Mouse (Mus musculus) cerebellum, adult 11 months (tissue): ENCODE measurements around the gene Spn.

Experiments used
- DNase-seq: peaks from one replicate; pipeline ENCODE4 v3.0.0; 2022

Gene Spn

DNA sequence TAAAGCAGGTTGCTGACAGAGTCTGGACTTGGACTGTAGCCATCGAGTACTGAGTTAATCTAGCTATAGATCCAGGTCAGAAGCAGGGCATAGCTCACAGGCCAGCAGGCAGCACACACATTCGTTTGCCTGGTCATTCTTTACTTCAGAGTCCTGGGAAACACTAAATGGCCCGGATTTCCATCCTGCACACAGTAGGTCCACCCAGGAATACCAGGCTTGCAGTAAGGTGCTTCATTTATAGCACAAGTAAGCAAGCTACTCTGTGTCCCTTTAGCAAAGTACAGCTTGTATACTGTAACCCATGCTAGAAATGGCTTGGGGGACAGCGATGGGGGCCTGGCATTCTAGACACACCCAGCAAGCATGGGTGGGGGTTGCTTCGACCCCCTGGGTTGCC is 1.9 kb upstream of the Spn start:
- no peak for DNase-seq

DNA sequence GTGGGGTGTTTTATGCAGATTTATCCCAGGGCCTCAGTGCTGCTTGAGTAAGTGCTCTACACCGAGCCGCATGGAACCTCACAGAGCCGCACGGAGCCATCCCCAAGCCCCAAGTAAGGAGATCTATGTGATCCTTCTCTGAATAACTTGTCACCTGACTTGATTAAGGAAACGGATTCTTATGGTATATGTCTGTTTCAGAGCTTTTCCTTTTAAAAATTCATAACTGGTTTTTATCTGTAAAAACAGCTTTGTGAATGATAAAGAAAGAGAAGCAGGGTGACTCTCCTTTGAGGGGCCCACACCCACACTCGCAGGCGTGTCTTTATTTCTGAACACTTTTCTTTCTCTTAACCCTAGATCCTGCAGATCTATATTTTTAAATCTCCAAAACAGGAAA is 1.5 kb upstream of the Spn start:
- DNase-seq = no peak

DNA sequence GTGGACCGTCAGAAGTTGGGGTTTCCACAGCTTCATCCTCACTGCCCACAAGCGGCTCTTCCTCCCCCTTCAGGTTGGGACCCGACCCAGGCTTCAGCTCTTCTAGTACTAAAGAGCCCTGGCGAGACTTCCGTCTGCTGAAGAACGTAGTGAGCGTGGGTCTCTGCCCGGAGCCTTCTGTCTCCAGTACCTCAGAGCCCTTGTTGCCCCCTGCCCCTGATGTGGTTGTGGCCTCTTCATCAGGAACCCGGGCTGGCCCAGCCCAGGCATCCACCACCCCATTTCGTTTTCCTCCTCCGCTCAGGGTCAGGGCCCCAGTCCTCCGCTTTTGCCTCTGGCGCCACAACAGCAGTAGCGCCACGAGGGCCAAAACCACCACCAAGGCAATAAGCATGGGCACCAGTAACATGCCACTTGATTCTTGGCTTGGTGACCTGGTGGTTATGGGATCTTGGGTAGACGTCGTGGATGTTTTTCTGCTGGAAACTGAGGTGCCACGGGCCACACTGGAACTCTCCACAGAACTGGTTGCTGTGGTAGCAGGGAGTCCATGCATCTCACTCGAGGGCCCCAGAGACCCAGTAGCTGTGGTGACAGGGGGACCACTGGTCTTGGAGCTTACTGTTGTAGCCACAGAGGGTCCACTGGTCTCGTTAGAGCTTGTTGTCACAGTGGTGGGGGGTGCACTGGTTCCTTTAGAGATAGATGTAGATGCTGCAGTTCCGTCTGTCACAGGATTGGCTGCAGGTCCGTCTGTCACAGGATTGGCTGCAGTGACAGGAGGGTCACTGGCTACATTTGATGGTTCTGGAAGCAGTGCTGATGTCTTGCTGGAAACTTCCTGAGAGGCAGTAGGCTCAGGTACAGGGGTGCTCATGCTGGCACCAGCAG is 1.2 kb downstream of the Spn start:
- no peak for DNase-seq

DNA sequence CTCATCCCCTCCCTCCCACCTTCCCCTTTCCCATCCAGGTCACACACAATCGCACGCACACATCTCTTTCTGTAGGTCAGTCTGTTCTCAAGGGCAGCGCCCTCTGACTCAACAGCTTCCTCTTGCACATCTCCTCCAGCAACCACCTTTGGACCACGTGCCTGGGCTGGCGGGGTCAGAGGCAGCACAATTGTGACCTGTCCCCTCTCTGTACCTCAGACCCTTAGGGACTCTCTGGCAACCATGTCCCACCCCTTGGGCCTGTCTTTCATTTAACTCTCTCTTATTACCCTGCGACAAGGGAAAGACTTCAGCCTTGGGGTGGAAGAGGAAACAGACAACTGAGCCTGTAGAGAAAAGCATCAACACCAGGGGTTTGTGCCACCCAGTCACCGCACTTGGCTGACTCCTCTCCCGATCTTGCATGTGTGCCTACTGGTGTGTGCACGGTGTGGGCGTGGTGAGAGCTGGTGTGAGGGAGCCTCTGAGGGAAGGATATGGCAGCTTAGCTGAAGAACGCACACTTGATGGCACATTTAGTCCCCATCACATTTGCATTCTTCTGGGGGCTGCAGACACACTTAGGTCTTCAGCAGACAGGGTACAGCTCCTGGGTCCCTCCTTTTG is 2.7 kb downstream of the Spn start:
- no peak for DNase-seq

DNA sequence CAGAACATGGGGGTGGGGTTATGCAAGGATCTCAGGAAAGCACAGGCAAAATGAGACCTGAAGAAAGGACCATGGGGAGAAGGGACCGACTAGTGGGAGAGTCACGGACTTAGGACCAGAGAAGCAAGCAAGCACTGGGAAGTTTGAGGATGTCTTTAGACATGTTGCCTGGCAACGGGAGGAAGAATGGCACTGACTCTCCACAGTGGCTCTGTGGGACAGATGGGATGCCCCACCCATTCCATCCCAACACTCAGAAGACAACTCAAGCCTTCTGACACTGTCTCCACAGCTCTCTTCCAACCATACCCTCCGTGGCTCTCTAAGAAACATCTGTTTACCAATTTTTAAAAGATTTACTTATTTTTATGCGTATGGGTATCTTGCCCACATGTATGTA is 4.5 kb downstream of the Spn start:
- no peak for DNase-seq

DNA sequence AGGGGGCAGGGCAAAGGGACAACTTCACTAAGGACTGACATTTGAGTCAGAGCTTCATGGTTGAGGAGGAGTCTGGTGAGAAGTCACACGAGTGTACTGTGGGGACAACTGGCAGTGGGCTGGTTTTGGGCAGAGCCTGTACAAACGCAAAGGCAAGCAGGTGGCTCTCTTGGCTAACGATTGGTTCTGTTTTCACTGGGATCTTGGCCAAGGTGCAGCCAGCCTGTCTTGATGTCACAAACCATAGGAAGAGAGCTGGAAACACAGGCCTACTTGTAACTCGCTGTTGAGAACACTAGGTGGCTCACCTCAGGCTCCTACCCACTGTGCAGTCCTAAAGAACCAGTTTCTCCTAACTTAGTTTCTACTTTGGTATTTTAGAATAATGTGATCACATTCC is 8.0 kb downstream of the Spn start:
- no peak for DNase-seq

DNA sequence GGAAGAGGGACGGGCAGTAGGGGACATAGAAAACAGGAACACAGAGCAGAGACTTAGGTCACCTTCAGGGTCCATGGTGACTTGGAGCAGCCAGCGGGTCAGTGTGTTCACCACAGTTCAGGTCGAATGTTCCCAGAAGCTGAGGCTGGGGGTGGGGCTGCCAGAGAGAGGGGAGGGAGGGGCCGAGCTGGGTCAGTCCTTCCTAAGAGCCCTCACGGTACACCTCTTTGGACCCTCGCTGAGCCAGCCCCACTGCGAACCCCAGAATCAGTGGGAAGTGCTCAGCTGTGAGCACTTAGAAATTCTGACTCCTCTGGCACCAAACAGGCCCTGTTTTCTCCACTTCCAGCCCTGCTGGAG is 15.7 kb downstream of the Spn start, which contains the start of gene Qprt:
TSS of gene Qprt (minus strand) at position 316 of the 360 bp plus-strand sequence.
- no peak for DNase-seq

DNA sequence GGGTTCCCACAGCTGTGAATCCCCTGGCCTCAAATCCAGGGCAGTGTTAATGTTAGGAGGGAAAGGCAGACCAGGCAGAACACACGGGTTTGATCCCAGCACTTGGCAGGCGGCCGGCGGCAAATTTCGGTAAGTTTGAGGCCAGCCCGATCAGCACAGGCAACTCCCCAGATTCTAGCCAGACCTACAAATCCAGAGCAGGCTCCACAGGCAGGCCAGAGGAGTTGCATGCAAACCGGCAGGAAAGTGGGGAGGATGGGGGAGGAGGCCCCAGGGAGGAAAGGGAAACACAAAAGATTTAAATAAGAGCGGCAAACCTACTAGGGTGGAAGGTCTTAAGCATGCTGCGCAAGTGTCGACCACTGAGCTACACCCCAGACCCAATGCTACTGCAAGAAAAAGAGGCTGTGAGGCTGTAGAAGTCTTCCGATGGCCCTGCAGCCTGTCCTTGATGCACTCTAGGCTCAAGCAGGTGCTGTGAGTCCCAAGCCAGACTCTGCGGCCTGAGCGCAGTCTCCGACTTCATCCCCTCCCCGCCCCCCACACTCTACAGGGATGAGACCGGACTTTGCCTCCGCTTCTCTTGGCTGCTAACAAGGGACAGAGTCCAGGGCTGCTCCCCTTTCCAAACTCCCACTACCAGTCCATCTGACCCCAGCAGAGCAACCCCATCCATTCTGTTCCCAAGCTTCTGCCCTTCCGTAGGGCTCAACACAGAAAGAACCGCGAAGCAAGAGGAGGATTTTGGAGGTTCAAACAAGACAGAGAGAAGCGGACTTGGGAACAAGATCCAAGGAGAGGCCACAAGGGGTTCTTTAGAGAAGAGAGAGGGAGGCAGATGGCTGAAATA is 16.3 kb downstream of the Spn start:
- DNase-seq = no peak

DNA sequence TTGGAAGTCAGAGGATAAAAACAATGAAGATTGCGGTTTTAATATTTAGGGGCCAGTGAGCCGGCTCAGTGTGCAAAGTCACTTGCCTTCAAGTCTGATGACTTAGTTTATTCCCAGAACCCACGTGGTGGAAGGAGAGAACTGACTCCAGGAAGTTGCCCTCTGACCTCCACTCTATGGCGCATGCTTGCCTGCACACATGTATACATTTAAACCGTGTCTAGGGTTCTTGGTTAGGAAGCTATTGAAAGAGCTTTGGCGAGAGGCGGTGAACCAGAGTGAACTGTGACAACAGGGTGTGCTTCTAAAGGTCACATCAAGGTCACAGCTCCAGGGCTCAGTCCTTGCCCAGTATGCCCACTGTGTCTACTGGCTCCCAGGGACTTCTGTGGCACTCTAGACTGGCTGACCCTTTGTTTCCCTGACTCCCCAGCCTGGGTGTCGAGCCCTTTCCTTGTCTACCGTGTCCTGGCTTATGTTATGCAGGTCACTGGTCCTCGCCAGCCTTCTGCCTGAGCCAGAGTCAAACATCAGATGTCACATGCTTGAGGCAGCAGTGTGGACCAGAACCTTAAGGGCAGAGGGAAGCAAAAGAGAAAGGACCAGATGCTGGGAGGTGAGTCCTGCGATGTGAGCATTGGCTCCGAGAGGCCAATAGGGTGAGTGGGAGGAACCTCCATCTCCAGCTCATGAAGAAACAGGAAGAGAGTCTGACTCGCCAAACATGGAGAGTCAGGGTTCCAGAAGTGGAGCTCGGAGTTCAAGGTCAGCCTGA is 18.8 kb downstream of the Spn start:
- no peak for DNase-seq

DNA sequence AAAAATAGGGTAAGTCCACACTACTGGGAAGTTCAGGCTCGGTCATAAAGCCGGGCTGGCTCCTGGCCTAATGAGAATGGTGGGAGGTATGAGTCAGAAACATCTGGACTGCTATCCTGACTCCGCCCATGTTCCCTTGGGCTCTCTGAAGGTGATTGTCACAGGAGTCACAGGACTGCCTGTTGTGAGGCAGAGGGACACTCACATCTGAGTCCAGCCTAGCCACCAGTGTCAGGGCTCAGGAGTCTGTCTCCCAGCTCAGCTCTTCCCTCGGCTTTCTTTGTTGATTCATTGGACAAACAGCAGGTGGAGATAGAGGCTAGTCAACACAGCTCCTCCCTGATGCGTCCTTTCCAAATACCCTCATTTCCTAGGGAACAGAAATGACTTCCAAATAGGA is 19.7 kb downstream of the Spn start:
- no peak for DNase-seq

DNA sequence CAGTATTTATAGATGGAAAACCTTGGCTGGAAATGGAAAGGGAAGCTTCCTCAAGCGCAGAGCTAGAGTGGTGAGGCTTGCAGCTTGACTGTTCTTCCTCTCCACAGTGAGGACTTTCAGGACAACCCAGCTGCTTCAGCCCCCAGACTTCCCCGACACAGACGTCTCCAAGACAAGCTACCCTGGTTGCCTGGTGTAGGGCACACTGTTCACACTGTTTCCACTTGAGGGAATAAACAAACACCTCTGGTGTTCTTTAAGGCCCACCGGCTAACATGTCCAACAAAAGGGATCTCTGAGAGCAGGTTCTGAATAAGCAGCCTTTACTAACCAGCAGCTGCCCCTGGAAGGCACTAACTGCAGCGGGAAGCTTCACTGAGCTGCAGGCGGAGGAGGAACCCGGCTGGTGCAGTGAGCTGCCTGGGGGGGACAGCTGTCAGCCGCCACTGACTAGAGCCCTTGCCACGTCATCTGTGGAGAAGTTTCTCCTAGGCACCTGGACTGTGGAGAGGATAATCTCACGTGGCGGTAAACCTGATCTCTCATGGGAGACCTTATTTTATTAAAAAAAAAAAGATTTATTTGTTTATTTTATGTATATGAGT is 21.2 kb downstream of the Spn start:
- DNase-seq = no peak

DNA sequence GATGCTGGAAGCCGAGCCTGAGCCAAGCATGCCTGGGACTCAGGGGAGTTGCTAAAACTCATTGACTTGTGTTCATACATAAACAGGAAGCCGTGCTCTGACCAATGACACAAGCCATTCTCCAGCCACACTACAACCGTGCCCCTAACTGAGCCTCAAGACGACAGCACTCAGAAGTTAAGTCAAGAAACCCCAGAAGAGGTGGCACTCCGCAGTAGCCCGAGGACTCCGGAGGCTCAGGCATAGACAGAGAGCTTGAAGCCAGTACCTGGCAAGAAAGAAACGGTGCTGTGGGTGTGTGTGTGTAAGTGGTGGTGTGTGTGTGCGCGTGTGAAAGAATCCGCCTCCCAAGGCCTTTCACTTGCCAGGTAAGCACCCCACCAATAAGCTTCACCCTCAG is 22.7 kb downstream of the Spn start:
- DNase-seq = no peak

DNA sequence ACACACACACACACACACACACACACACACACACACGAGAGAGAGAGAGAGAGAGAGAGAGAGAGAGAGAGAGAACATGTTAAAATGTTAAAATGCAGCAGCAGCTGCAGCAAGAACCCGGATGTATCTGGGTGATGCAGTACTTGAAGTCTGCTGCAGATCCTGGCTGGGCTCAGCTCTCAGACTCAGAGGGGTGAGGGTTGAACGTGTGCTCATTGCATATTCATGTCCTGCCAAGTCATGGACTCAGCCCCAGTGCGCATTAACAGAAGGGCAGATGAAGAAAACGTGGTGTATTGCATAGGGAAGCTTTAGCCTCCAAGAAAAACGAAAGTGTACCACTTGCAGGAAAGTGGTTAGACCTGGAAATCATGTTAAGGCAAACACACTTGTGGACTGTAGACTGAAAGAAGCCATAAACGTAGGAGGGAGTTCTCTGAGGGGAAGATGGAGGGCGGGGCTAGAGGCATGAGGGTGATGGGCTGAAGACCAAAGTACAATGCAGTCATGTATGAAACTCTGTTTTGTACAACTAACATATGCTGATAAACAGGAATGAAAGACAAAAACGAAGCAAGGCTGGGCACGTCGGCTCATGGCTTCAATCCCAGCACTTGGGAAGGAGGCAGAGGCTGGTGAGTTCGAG is 23.9 kb downstream of the Spn start:
- no peak for DNase-seq

DNA sequence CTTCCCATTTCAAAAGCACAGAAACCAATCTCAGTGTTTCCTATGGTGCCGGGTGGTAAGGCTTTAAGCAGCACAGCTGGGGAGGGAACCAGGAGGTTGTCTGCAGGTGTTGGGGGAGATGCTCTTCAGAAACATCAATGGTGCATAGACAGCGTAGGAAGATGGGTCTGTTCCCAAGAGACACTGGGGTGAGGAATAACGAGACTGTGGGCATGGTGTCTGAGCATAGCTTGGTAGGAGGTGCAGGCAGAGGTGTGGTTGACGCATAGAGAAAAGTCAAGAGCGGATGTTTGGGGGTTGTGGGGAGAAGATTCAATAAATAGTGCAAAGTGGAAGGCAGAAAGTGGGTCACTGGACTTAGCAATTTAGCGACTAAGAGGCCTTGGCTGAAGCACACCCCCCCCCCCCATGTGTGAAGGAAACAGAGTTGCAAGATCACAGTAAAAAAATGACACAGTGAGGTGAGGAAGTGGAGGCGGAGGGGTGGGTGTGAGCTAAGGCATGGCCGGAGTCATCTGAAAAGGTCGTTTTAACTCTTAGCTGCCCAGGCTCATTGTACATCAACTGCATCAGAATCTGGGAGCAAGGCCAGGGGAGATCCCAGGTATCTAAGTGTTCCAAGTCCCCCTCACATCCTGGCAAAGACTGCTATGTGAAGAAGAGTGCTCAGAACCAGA is 24.6 kb downstream of the Spn start:
- no peak for DNase-seq

DNA sequence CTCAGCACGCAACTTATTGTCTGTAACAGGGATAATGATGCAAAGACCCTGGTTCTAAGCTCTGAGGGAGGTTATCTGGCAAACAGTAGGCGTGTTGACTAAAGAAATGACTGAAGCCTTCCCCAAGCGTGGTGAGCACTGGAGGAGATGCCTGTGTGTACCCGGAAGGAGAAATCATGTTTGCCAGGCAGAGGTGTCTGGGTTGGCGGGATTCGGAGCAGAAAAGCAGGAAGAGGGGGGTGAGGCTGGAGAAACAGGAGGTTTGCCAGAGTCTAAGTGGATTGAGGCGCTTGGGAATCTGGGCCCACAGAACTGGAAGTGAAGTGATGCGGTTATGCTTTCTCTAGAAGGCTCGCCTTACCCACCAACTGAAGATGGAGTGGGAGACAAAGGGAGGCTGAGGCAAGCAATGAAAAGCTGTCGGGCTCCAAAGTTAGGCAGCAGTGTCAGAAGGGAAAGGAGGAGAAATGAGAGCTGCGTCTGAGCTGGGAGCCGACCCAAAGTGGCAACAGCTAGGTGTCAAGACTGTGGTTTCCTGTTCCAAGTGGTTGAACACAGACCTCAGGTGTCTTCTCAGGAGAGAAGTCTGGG is 25.3 kb downstream of the Spn start:
- no peak for DNase-seq

DNA sequence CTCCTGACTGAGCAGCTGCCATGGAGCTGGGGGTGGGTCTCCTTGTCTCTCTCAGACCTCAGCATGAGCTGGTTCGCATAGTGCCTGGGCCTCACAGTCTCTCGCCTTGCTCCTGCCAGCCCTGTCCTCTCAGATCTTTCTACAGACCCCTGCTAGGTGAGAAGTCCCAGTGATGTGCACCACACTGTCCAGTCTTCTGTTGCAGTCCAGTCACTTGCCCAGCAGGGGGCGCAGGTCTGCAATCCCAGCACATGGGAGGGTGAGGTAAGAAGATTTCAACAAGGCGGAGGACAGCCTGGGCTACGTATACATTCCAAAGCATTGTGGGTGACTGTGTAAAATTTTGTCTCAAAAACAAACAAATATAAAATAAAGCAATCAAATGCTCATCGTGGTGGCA is 26.2 kb downstream of the Spn start:
- no peak for DNase-seq

DNA sequence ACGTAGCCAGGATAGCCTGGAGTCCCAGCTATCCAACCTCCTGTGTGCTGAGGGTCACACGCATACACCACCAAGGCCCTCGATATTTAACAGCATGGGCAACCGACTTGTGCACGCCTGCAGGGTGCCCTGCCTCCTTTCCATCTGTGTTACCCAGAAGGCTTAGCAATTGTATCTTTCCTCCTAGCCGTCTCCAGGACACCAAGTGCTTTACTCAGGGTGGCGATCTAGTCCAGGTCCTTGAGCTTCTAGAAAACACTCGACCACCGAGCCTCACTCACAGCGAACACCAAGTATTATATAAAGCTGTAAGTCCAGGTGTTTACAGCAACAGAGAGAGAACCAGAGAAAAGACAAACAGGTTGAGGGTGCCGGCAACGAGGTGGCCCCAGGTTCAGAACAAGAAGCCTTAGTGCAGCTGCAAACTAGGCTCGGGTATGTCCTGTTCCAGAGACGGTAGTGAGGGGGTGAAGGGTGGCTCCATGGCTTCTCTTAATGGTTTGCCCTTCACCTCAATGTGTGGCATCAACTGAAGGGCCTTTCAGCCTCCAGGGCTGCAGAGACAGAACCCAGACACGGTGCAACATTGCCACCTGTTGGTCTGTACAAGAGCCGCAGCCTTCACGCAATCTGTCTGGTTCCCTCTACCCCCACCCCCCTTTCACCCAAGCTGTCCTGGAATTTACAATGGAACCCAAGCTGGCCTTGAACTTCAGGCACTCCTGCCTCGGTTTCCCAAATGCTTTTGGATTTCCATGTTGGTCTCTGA is 27.2 kb downstream of the Spn start:
- DNase-seq = peak; percentile 76

DNA sequence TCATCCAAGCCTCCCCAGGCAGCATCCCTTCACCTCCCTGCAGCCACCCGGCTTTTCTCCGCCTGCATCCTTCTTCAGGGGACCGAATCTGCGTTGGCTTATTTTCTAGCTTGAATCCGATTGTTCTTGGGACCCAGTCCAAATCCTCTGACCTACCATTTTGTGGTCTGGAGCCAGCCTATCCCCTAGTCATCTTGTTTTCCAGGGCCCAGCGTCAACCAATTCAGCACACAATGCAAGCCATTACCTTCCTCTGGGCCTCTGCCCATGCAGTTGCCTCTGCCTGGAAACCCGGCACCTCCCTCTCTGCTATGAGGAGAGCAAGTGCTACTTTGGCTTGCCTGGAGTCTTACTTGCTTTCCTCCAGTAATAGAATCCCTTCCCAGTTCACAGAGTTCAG is 32.1 kb downstream of the Spn start:
- no peak for DNase-seq

DNA sequence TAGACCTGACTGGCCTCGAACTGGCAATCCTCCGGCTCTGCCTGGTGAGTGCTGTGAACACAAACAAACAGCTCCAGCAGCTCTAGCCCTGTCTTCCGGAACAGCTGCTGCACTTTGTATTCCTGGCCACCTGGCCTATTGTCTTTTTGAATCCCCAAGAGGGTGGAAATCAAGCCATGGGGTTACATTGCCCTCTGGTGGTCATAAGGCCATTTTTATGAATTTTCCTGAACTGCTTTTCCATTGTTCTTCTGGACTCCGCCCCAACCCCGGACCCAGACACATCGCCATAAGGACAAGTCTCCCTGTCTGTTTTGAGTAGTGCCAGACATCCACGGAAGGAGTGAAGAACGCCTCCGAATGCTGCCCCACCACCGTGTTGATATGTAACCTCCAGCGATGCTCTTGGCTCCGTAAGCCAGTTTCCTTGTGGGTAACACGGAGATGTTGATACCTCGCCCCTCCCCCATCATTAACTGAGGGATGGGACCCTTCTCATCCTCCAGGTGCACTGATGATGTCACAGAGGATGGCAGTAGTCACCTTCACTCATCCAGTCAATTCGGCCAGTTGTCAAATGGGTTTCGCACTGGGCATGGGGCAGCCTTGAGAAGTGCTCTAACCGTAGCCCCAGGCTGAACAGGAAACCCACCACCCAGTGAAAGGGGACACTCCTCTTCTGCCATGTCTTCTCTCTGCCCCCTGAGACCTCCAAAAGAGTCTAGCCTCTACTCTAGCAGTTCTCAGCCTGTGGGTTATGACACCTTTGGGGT is 32.9 kb downstream of the Spn start:
- DNase-seq = peak; percentile 87
